Mouse (Mus musculus) heart, postnatal 14 days (tissue): Measurements from ENCODE around the gene Bcl9l. TPM values are rescaled to one million over a fixed set of nuclear protein-coding genes. Genes with fewer than 3 reads are reported as not detected.
A peak's percentile ranks its signal among the peaks of the same experiment; 100 is the strongest.
"Not testable (repeated sequence)": the region's sequence is repeated elsewhere in the genome, so short reads cannot be mapped to it uniquely, and the experiment has no call there.

Experiments
- DNase-seq, 2 experiments: peaks; one replicate each; pipeline ENCODE4 v3.0.0; 2021 to 2022
- intact Hi-C: fragments of 180-260 bp; cut with DNase I; formaldehyde crosslinking; loops from one replicate; pipeline ENCODE4 v1.15.1; 2025
- long read RNA-seq, 2 experiments: library from polyadenylated mRNA; stranded (forward); transcript quantifications; one replicate each; pipeline ENCODE4 v2.0.0; 2021
- total RNA-seq, 2 experiments: library from RNA; stranded (reverse); gene quantifications; 2 replicates each; pipeline ENCODE4 v1.2.3; 2021

Bcl9l gene
- total RNA-seq: 10 to 100 TPM; 57.9 to 64.9 TPM
- long read RNA-seq, experiment 1, partial matches to known transcripts: 10 of 10 reads
- long read RNA-seq, experiment 1, other reads (novel, unspliced or antisense): 0 of 10 reads
- long read RNA-seq, experiment 2, partial matches to known transcripts: 16 of 16 reads
- long read RNA-seq, experiment 2, other reads (novel, unspliced or antisense): 0 of 16 reads

GRCm38 (mm10) chr9:44482552-44482951 lies at the start of gene Bcl9l:
Gene Bcl9l (plus strand): TSS chr9:44482825.
- intact Hi-C loops: loop anchor here (1.0 kb wide), 1 partner anchor 20 kb away; no protein-coding TSS in a partner anchor
- DNase-seq: peak; percentile 92 to 95

GRCm38 (mm10) chr9:44435747-44436146 lies 46.9 kb upstream of the Bcl9l start:
- intact Hi-C loops: no loop called here

GRCm38 (mm10) chr9:44440961-44441360 lies 41.7 kb upstream of the Bcl9l start, which contains the start of gene Foxr1:
Gene Foxr1 (minus strand): TSS chr9:44441136.
- no peak for DNase-seq
- intact Hi-C loops: no loop called here

More at GRCm38 (mm10) chr9:44435747-44436146, 46.9 kb upstream of the Bcl9l start:
- no peak for DNase-seq

- intact Hi-C loops, DNase-seq: not testable (repeated sequence)
Measured at GRCm38 (mm10) chr9:44444402-44445025, 38.1 kb upstream of the Bcl9l start.

- DNase-seq: no peak
- intact Hi-C loops: no loop called here
Measured at GRCm38 (mm10) chr9:44450387-44450786, 32.2 kb upstream of the Bcl9l start.

- DNase-seq: peak; percentile 89 to 93
- intact Hi-C loops: loop anchor here (1.0 to 2.0 kb wide), 4 partner anchors 22 to 231 kb away; no protein-coding TSS in a partner anchor
Measured at GRCm38 (mm10) chr9:44454132-44454890, 28.3 kb upstream of the Bcl9l start.

GRCm38 (mm10) chr9:44454891-44455220 lies 27.8 kb upstream of the Bcl9l start, which contains the start of gene Upk2:
Gene Upk2 (minus strand): TSS chr9:44454976.
- intact Hi-C loops: loop anchor here (1.0 to 2.0 kb wide), 4 partner anchors 22 to 230 kb away; no protein-coding TSS in a partner anchor
- DNase-seq: no peak

GRCm38 (mm10) chr9:44457035-44457742 lies 25.4 kb upstream of the Bcl9l start:
- intact Hi-C loops: no loop called here
- DNase-seq: peak in 1 of 2 experiments; percentile 32

GRCm38 (mm10) chr9:44461950-44462349 lies 20.7 kb upstream of the Bcl9l start:
- intact Hi-C loops: no loop called here
- DNase-seq: no peak

- DNase-seq: no peak
- intact Hi-C loops: no loop called here
Measured at GRCm38 (mm10) chr9:44468224-44468623, 14.4 kb upstream of the Bcl9l start.

- no peak for DNase-seq
- intact Hi-C loops: no loop called here
Measured at GRCm38 (mm10) chr9:44468800-44469199, 13.8 kb upstream of the Bcl9l start.

- DNase-seq: no peak
- intact Hi-C loops: loop anchor here (5.0 kb wide), 1 partner anchor 179 kb away; no protein-coding TSS in a partner anchor
Measured at GRCm38 (mm10) chr9:44473184-44473583, 9.4 kb upstream of the Bcl9l start.

- intact Hi-C loops: loop anchor here (5.0 kb wide), 1 partner anchor 178 kb away; no protein-coding TSS in a partner anchor
- DNase-seq: peak; percentile 14 to 50
Measured at GRCm38 (mm10) chr9:44474327-44474726, 8.3 kb upstream of the Bcl9l start.

- intact Hi-C loops: loop anchor here (2.0 to 5.0 kb wide), 2 partner anchors 21 to 36 kb away; partner anchors contain the start of gene Upk2
- DNase-seq: peak in 1 of 2 experiments; percentile 20
Measured at GRCm38 (mm10) chr9:44475936-44476335, 6.7 kb upstream of the Bcl9l start.

- intact Hi-C loops: loop anchor here (2.0 to 5.0 kb wide), 2 partner anchors 23 to 35 kb away; partner anchors contain the start of gene Upk2
- DNase-seq: peak; percentile 35 to 67
Measured at GRCm38 (mm10) chr9:44477339-44478228, 5.0 kb upstream of the Bcl9l start.

GRCm38 (mm10) chr9:44478229-44478921 lies 4.2 kb upstream of the Bcl9l start:
- intact Hi-C loops: loop anchor here (5.0 kb wide), 1 partner anchor 34 kb away; no protein-coding TSS in a partner anchor
- peak; percentile 63 to 74 for DNase-seq

GRCm38 (mm10) chr9:44478959-44479605 lies 3.5 kb upstream of the Bcl9l start:
- DNase-seq: peak; percentile 81 to 84
- intact Hi-C loops: loop anchor here (5.0 kb wide), 1 partner anchor 33 kb away; no protein-coding TSS in a partner anchor
